Mouse (Mus musculus): ENCODE measurements around the gene Pphln1.

GRCm38 (mm10) chr15:93398699-93399540 is 770 bp downstream of the Pphln1 start:
- TF ChIP-seq CTCF (IDR thresholded peaks at IDR 0.05; ENCODE audit: borderline replicate concordance, control insufficient read depth, extremely low read depth, insufficient read depth, low read length, poor library complexity) (no peak), POLR2A (IDR thresholded peaks at IDR 0.05; ENCODE audit: control insufficient read depth, extremely low read depth, insufficient read depth, low read length, poor library complexity) (no peak)
